9 mouse cellular contexts compared by ENCODE assay signal in genomic region chr15:85896284-85896683, GRCm38 (mm10). TPM values are rescaled to one million over a fixed set of nuclear protein-coding genes. Genes with fewer than 3 reads are reported as not detected.
DNase-seq lines count a peak whose midpoint lies in the region; TF ChIP-seq lines count a peak whose summit lies in the region.
"Had no signal": no experiment of that assay in that cellular context is flagged by ENCODE, and none has a peak within 500 bp of the region (broad histone marks: within the 10 kb centered on the region; RNA-seq: fewer than 3 reads in every experiment).

No protein-coding gene starts in this region.

- no peak for TF ChIP-seq POLR2A in ES-Bruce4 (IDR thresholded peaks at IDR 0.05; ENCODE audit: insufficient read depth, low read length)
- no peak for TF ChIP-seq POLR2A in bone marrow, adult 2 months (IDR thresholded peaks at IDR 0.05; ENCODE audit: borderline replicate concordance, control insufficient read depth, low read depth, low read length)
- no peak for TF ChIP-seq POLR2A in embryonic fibroblast, embryonic 13.5 days (IDR thresholded peaks at IDR 0.05; ENCODE audit: low read depth, low read length)

- no peak overlapping the region for H3K4me3 ChIP-seq in ES-Bruce4 (ENCODE audit: low read depth, low read length)
- H3K4me3 ChIP-seq in bone marrow, adult 2 months (replicated peaks; ENCODE audit: control insufficient read depth, low read depth, low read length): no peak overlapping the region
- no peak overlapping the region for H3K4me3 ChIP-seq in embryonic fibroblast, embryonic 13.5 days (ENCODE audit: insufficient read depth, low read length)
- H3K4me3 ChIP-seq: hindbrain, embryonic 15.5 days had no signal

- no peaks in the 10 kb centered on the region; the same call in 1 of the 2 replicates for H3K36me3 ChIP-seq in ES-Bruce4 (ENCODE audit: control insufficient read depth, insufficient read depth, low read length, poor library complexity, severe bottlenecking)

- peak; percentile 90 for DNase-seq in heart, postnatal 4 days
- peak; percentile 51 to 79 for DNase-seq in layer of hippocampus, adult 8-10 months (ENCODE audit: low spot score in 2 of 2)
- peak; percentile 70 for DNase-seq in lung, postnatal 25 days (ENCODE audit: low spot score)
- peak; percentile 90 for DNase-seq in right cerebral cortex, postnatal 14 days
- peak; percentile 63 for DNase-seq in urinary bladder, adult 2 months (ENCODE audit: low spot score)

- H3K27me3 ChIP-seq in ES-Bruce4 (ENCODE audit: control insufficient read depth, insufficient read depth, low read length, poor library complexity, severe bottlenecking): no peaks in the 10 kb centered on the region
- H3K27me3 ChIP-seq: hindbrain, embryonic 15.5 days had no signal

- no peak for TF ChIP-seq EP300 in ES-Bruce4 (IDR thresholded peaks at IDR 0.05; ENCODE audit: insufficient read depth, low read depth, low read length)

- no peak overlapping the region for H3K27ac ChIP-seq in ES-Bruce4 (ENCODE audit: insufficient read depth, low read length)
- no peak overlapping the region for H3K27ac ChIP-seq in bone marrow, adult 2 months (ENCODE audit: control insufficient read depth, insufficient read depth, low read depth, low read length, poor library complexity)
- no peak overlapping the region for H3K27ac ChIP-seq in embryonic fibroblast, embryonic 13.5 days (ENCODE audit: insufficient read depth, low read length)
- H3K27ac ChIP-seq: hindbrain, embryonic 15.5 days had no signal

- H3K4me1 ChIP-seq in ES-Bruce4 (ENCODE audit: control insufficient read depth, insufficient read depth, low read length): no peaks in the 10 kb centered on the region
- H3K4me1 ChIP-seq in bone marrow, adult 2 months (ENCODE audit: control insufficient read depth, insufficient read depth, low read length): no peaks in the 10 kb centered on the region
- no peaks in the 10 kb centered on the region for H3K4me1 ChIP-seq in embryonic fibroblast, embryonic 13.5 days (ENCODE audit: control insufficient read depth, insufficient read depth, low read length)

- TF ChIP-seq CTCF in ES-Bruce4 (IDR thresholded peaks at IDR 0.05; ENCODE audit: low read depth, low read length): peak; percentile 98
- peak; percentile 97 for TF ChIP-seq CTCF in bone marrow, adult 2 months (IDR thresholded peaks at IDR 0.05; ENCODE audit: control insufficient read depth, insufficient read depth, low read length)
- TF ChIP-seq CTCF in embryonic fibroblast, embryonic 13.5 days (IDR thresholded peaks at IDR 0.05; ENCODE audit: borderline replicate concordance, insufficient read depth, low read length): peak; percentile 94

- no peak overlapping the region for H3K9ac ChIP-seq in ES-Bruce4 (ENCODE audit: low read depth, poor library complexity, severe bottlenecking)
- H3K9ac ChIP-seq: hindbrain, embryonic 15.5 days had no signal

- no peaks in the 10 kb centered on the region for H3K9me3 ChIP-seq in ES-Bruce4 (replicated peaks; ENCODE audit: control insufficient read depth, insufficient read depth, low read length, poor library complexity, severe bottlenecking)
- H3K9me3 ChIP-seq: hindbrain, embryonic 15.5 days had no signal

- 27% methylated on average over 8 of the region's 8 CpGs for WGBS in bone marrow, adult 2 months

RNA-seq across cellular contexts. Expression of gene Trmu, which starts 17.2 kb away (rescaled TPM):
- 9.1 and 10.0 TPM in 2 replicates for polyA plus RNA-seq in ES-Bruce4 (2011; ENCODE audit: insufficient read depth, insufficient read length, low read depth, missing spikeins)
- polyA plus RNA-seq in bone marrow, adult 2 months (2011; ENCODE audit: insufficient read depth, insufficient read length, low replicate concordance, missing spikeins): 15.3 and 40.4 TPM in 2 replicates
- polyA plus RNA-seq in embryonic fibroblast, embryonic 13.5 days (2011; ENCODE audit: insufficient read length, low read depth, missing spikeins): 16.6 and 20.0 TPM in 2 replicates
- total RNA-seq in heart, postnatal 4 days (2021): 10 to 100 TPM; 27.4 to 29.4 TPM
- total RNA-seq in layer of hippocampus, adult 8-10 months (2022): 10 to 100 TPM; 31.0 to 40.1 (median 35.9) TPM
- 34.5 and 40.4 TPM in 2 replicates for polyA plus RNA-seq in urinary bladder, adult 2 months (2012; rRNA removed)

RNA-seq across cellular contexts. Expression of gene Gtse1, which starts 36.7 kb away (rescaled TPM):
- 134 and 138 TPM in 2 replicates for polyA plus RNA-seq in ES-Bruce4 (2011; ENCODE audit: insufficient read depth, insufficient read length, low read depth, missing spikeins)
- polyA plus RNA-seq in bone marrow, adult 2 months (2011; ENCODE audit: insufficient read depth, insufficient read length, low replicate concordance, missing spikeins): 16.0 and 20.8 TPM in 2 replicates
- 34.8 and 40.9 TPM in 2 replicates for polyA plus RNA-seq in embryonic fibroblast, embryonic 13.5 days (2011; ENCODE audit: insufficient read length, low read depth, missing spikeins)
- total RNA-seq in heart, postnatal 4 days (2021): 10 to 100 TPM; 15.2 to 16.9 TPM
- total RNA-seq in layer of hippocampus, adult 8-10 months (2022): under 1 TPM; 0.22 to 0.86 (median 0.49) TPM
- 6.7 and 7.2 TPM in 2 replicates for polyA plus RNA-seq in urinary bladder, adult 2 months (2012; rRNA removed)
